Mouse (Mus musculus) midbrain, postnatal 0 days (tissue): ENCODE results near the gene Gnai2. TPM values are rescaled to one million over a fixed set of nuclear protein-coding genes. Genes with fewer than 3 reads are reported as not detected.

ENCODE experiments used
- ATAC-seq: fragments of 200-750 bp; cut with Nextera tagmentation; 2 replicates; pipeline ENCODE4 v1.8.0; 2017; ENCODE audit warnings: moderate number of reproducible peaks, mild to moderate bottlenecking, moderate TSS enrichment, moderate library complexity; ENCODE audit not compliant: low FRiP score
- DNase-seq: peaks from one replicate; pipeline ENCODE4 v3.0.0-alpha.2; 2015; ENCODE audit warnings: low spot score
- H3K27ac ChIP-seq: fragments of 300-500 bp; sonication (generic); 2 replicates; pipeline ENCODE4 v1.5.1; 2014; ENCODE audit warnings: low read depth, mild to moderate bottlenecking, low read length, mixed read lengths
- H3K27me3 ChIP-seq: fragments of 300-500 bp; sonication (generic); 2 replicates; pipeline ENCODE4 v1.6.1; 2014; ENCODE audit warnings: low read length, control low read depth, mixed read lengths; ENCODE audit not compliant: insufficient read depth
- H3K36me3 ChIP-seq: fragments of 300-500 bp; sonication (generic); 2 replicates; pipeline ENCODE4 v1.6.1; 2014; ENCODE audit warnings: low read length, control low read depth, mixed read lengths; ENCODE audit not compliant: insufficient read depth
- H3K4me1 ChIP-seq: fragments of 300-500 bp; sonication (generic); 2 replicates; pipeline ENCODE4 v1.6.1; 2014; ENCODE audit warnings: mild to moderate bottlenecking, control low read depth, antibody characterized with exemption, low read length, mixed read lengths; ENCODE audit not compliant: insufficient read depth
- H3K4me2 ChIP-seq: fragments of 300-500 bp; sonication (generic); 2 replicates; pipeline ENCODE4 v1.6.1; 2014; ENCODE audit warnings: low read depth, mild to moderate bottlenecking, low read length, mixed read lengths; ENCODE audit not compliant: poor library complexity, severe bottlenecking
- H3K4me3 ChIP-seq: fragments of 300-500 bp; sonication (generic); 2 replicates; pipeline ENCODE4 v1.5.1; 2014; ENCODE audit warnings: low read depth, mild to moderate bottlenecking, low read length, moderate library complexity
- H3K9ac ChIP-seq: fragments of 300-500 bp; sonication (generic); replicated peaks from 2 replicates; pipeline ENCODE4 v1.6.1; 2014; ENCODE audit warnings: mild to moderate bottlenecking, low read length, moderate library complexity, mixed read lengths; ENCODE audit not compliant: poor library complexity, severe bottlenecking
- H3K9me3 ChIP-seq: fragments of 300-500 bp; sonication (generic); 2 replicates; pipeline ENCODE4 v1.6.1; 2016; ENCODE audit warnings: low read length, control low read depth
- CTCF ChIP-seq: IDR thresholded peaks from 2 replicates; pipeline ENCODE4 v1.5.1; 2016; ENCODE audit warnings: antibody characterized with exemption, mild to moderate bottlenecking
- WGBS: fragments of 180-500 bp; shearing (Covaris S2); extraction: QIAGEN DNeasy Blood & Tissue Kit; methylation state at CpG from one replicate; pipeline ENCODE4 v1.1.7; 2014; 5-methylcytosine and 5-hydroxymethylcytosine counted together
- polyA plus RNA-seq: library from polyadenylated mRNA; unstranded; fragments of >200 nt; fragmentation: Nextera tagmentation; extraction: Ambion mirVana; gene quantifications from 2 replicates; pipeline ENCODE4 v1.2.1, GENCODE M21; 2015
- total RNA-seq: library from RNA; depleted of rRNA; stranded (reverse); fragments of >200 nt; gene quantifications from 2 replicates; pipeline ENCODE4 v1.2.3, GENCODE M21; 2014

Gene Gnai2
- total and polyA plus RNA-seq, 2 experiments from 2014 or later: 241 to 264 TPM

GRCm38 (mm10) chr9:107628721-107629410 is 6.3 kb downstream of the Gnai2 start:
- Histone ChIP-seq H3K4me2 (peak overlapping the region; percentile 18; the same call in 1 of the 2 replicates), H3K36me3 (peaks cover 10% of the 10 kb centered on the region; the same call in 1 of the 2 replicates), H3K27me3 (no peaks in the 10 kb centered on the region), H3K9me3 (no peaks in the 10 kb centered on the region), H3K9ac (peak overlapping the region; percentile 50), H3K4me3 (no peak overlapping the region), H3K4me1 (peaks cover 53% of the 10 kb centered on the region), H3K27ac (peak overlapping the region; percentile 95)
- ATAC-seq (no peak), DNase-seq (no peak)
- no peak for TF ChIP-seq CTCF
- 38% methylated on average over 15 of the region's 15 CpGs for WGBS

- DNase-seq: no peak
- no peak overlapping the region for H3K4me3 ChIP-seq
- WGBS: 11% methylated on average over 20 of the region's 20 CpGs
- ATAC-seq: no peak
- TF ChIP-seq CTCF: no peak
- H3K27me3 ChIP-seq: no peaks in the 10 kb centered on the region
- peaks cover 10% of the 10 kb centered on the region; the same call in 1 of the 2 replicates for H3K36me3 ChIP-seq
- H3K4me1 ChIP-seq: peaks cover 52% of the 10 kb centered on the region
- peak overlapping the region; percentile 34; the same call in 1 of the 2 replicates for H3K9ac ChIP-seq
- H3K9me3 ChIP-seq: no peaks in the 10 kb centered on the region
- peak overlapping the region; percentile 37; the same call in 1 of the 2 replicates for H3K4me2 ChIP-seq
- H3K27ac ChIP-seq: peak overlapping the region; percentile 95
Measured at GRCm38 (mm10) chr9:107627387-107628255, 7.5 kb downstream of the Gnai2 start.

- TF ChIP-seq CTCF: peak; percentile 96
- peak; percentile 74 for ATAC-seq
- Histone ChIP-seq H3K4me2 (peak overlapping the region; percentile 37; the same call in 1 of the 2 replicates), H3K4me3 (no peak overlapping the region), H3K9ac (peak overlapping the region; percentile 34; the same call in 1 of the 2 replicates), H3K9me3 (no peaks in the 10 kb centered on the region), H3K4me1 (peaks cover 45% of the 10 kb centered on the region), H3K27me3 (no peaks in the 10 kb centered on the region), H3K36me3 (peaks cover 13% of the 10 kb centered on the region; the same call in 1 of the 2 replicates), H3K27ac (peak overlapping the region; percentile 95)
- DNase-seq: peak; percentile 91
- 0% methylated on average over 2 of the region's 2 CpGs for WGBS
Measured at GRCm38 (mm10) chr9:107626844-107627277, 8.3 kb downstream of the Gnai2 start.

- peak; percentile 32 for ATAC-seq
- H3K27ac ChIP-seq: peak overlapping the region; percentile 95
- H3K4me3 ChIP-seq: no peak overlapping the region
- H3K9ac ChIP-seq: peak overlapping the region; percentile 34; the same call in 1 of the 2 replicates
- peaks cover 42% of the 10 kb centered on the region for H3K4me1 ChIP-seq
- TF ChIP-seq CTCF: no peak
- H3K4me2 ChIP-seq: peak overlapping the region; percentile 37; the same call in 1 of the 2 replicates
- WGBS: 26% methylated on average over 13 of the region's 15 CpGs
- peaks cover 13% of the 10 kb centered on the region; the same call in 1 of the 2 replicates for H3K36me3 ChIP-seq
- peak; percentile 70 for DNase-seq
- no peaks in the 10 kb centered on the region for H3K27me3 ChIP-seq
- H3K9me3 ChIP-seq: no peaks in the 10 kb centered on the region
Measured at GRCm38 (mm10) chr9:107626158-107626843, 8.9 kb downstream of the Gnai2 start.

- H3K4me2 ChIP-seq: no peak overlapping the region
- H3K9me3 ChIP-seq: no peaks in the 10 kb centered on the region
- ATAC-seq: no peak
- H3K27ac ChIP-seq: peak overlapping the region; percentile 95
- H3K4me1 ChIP-seq: peaks cover 36% of the 10 kb centered on the region
- H3K27me3 ChIP-seq: no peaks in the 10 kb centered on the region
- TF ChIP-seq CTCF: peak; percentile 69
- no peak overlapping the region for H3K9ac ChIP-seq
- no peak overlapping the region for H3K4me3 ChIP-seq
- 85% methylated on average over 12 of the region's 12 CpGs for WGBS
- no peak for DNase-seq
- H3K36me3 ChIP-seq: peaks cover 13% of the 10 kb centered on the region; the same call in 1 of the 2 replicates
Measured at GRCm38 (mm10) chr9:107625351-107626128, 9.6 kb downstream of the Gnai2 start.
